Mouse (Mus musculus) stomach, embryonic 16.5 days (tissue): ENCODE measurements around the gene Plscr2. TPM values are rescaled to one million over a fixed set of nuclear protein-coding genes. Genes with fewer than 3 reads are reported as not detected.

Experiments used
- ATAC-seq: fragments of 200-750 bp; cut with Nextera tagmentation; 2 replicates; pipeline ENCODE4 v1.8.0; 2017; ENCODE audit warnings: moderate number of reproducible peaks, moderate TSS enrichment; ENCODE audit not compliant: insufficient read depth, low FRiP score
- H3K27ac ChIP-seq: fragments of 300-500 bp; sonication (generic); 2 replicates; pipeline ENCODE4 v1.5.1; 2014; ENCODE audit warnings: low read length
- H3K27me3 ChIP-seq: fragments of 300-500 bp; sonication (generic); 2 replicates; pipeline ENCODE4 v1.6.1; 2014; ENCODE audit warnings: low read length, control low read depth, mixed read lengths; ENCODE audit not compliant: control insufficient read depth, insufficient read depth
- H3K36me3 ChIP-seq: fragments of 300-500 bp; sonication (generic); 2 replicates; pipeline ENCODE4 v1.6.1; 2014; ENCODE audit warnings: low read length; ENCODE audit not compliant: control insufficient read depth, insufficient read depth
- H3K4me1 ChIP-seq: fragments of 300-500 bp; sonication (generic); 2 replicates; pipeline ENCODE4 v1.6.1; 2014; ENCODE audit warnings: low read length, control low read depth, mixed read lengths; ENCODE audit not compliant: control insufficient read depth, insufficient read depth
- H3K4me2 ChIP-seq: fragments of 300-500 bp; sonication (generic); 2 replicates; pipeline ENCODE4 v1.6.1; 2014; ENCODE audit warnings: low read depth, low read length, mixed read lengths
- H3K4me3 ChIP-seq: fragments of 300-500 bp; sonication (generic); replicated peaks from 2 replicates; pipeline ENCODE4 v1.5.1; 2014; ENCODE audit warnings: mild to moderate bottlenecking, low read length
- H3K9ac ChIP-seq: fragments of 300-500 bp; sonication (generic); 2 replicates; pipeline ENCODE4 v1.6.1; 2014; ENCODE audit warnings: low read length
- H3K9me3 ChIP-seq: fragments of 300-500 bp; sonication (generic); replicated peaks from 2 replicates; pipeline ENCODE4 v1.6.1; 2016; ENCODE audit warnings: low read length, control low read depth; ENCODE audit not compliant: control insufficient read depth
- WGBS: fragments of 180-500 bp; shearing (Covaris S2); extraction: QIAGEN DNeasy Blood & Tissue Kit; methylation state at CpG from one replicate; pipeline ENCODE4 v1.1.7; 2014; 5-methylcytosine and 5-hydroxymethylcytosine counted together
- polyA plus RNA-seq: library from polyadenylated mRNA; unstranded; fragments of >200 nt; fragmentation: Nextera tagmentation; extraction: Ambion mirVana; gene quantifications from 2 replicates; pipeline ENCODE4 v1.2.1, GENCODE M21; 2015

Gene Plscr2
- polyA plus RNA-seq, 1 experiment from 2014 or later: 1.9 TPM

DNA sequence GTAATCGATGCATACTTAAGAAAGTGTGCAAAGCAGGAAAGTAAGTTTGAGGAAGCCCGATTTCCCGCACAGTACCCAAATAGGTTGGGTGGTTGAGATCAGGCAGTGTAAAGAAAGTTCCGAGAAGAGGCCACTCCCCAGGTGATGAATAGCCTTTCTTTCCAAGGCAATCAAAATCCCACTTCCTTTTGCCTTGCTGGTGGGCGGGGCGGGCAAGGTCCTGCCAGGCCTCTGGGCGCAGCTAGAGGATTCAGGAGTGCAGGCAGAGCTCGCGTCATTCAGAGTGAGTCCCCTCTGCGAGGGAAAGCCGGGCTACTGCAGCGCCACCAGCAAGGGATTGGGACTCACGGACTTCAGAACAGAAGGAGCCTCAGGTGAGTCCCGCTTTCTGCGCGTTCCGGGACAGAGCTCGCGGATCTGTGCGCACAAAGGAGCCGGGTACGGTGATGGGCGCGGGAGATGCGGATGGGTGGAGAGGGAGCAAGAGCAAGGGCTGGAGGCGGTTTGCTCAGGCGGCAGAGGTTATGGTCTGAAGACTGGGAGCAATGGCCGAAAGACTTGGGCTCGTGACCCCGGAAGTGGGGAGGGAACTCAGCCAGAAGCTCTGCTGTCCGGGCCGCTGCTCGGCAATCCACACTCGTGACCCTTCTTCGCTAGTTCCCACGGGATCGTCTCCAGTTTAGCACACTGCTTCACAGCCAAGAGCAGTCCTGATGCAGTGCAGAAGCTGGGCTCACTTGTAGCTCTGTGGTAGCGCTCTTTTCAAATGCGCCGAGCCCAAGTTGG lies 25.2 kb upstream of the Plscr2 start:
- WGBS: under 1% methylated on average over 40 of the region's 40 CpGs
- Histone ChIP-seq H3K27ac (peak overlapping the region; percentile 96), H3K9me3 (no peaks in the 10 kb centered on the region), H3K36me3 (no peaks in the 10 kb centered on the region), H3K4me2 (peak overlapping the region; percentile 58), H3K27me3 (no peaks in the 10 kb centered on the region), H3K4me3 (peak overlapping the region; percentile 67), H3K9ac (peak overlapping the region; percentile 77), H3K4me1 (peaks cover 9% of the 10 kb centered on the region)
- ATAC-seq: peak; percentile 96

DNA sequence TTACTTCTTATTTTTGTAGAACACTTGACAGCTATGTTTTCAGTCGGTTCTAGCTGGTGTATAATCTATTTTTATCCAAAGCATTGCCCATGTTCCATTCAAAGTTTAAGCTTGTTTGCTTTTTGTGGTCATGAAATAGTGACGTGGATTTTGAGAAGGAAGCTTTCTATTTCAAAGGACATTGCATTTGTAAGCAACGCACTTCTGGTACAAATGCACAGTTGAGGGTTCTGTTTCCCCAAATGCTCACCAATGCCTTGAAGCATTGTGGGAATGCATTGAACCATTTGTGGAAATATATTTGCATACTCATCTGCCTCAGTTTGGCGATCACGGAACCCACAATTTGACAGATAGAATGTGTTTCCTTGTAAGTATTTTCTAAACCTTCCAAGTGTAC lies 22.7 kb upstream of the Plscr2 start:
- Histone ChIP-seq H3K4me2 (no peak overlapping the region), H3K4me1 (peaks cover 9% of the 10 kb centered on the region), H3K27me3 (no peaks in the 10 kb centered on the region), H3K9me3 (no peaks in the 10 kb centered on the region), H3K27ac (no peak overlapping the region), H3K9ac (no peak overlapping the region), H3K4me3 (no peak overlapping the region), H3K36me3 (no peaks in the 10 kb centered on the region)
- no peak for ATAC-seq
- 71% methylated on average over 5 of the region's 5 CpGs for WGBS

- Histone ChIP-seq H3K27ac (no peak overlapping the region), H3K27me3 (no peaks in the 10 kb centered on the region), H3K9ac (no peak overlapping the region), H3K4me2 (no peak overlapping the region), H3K36me3 (no peaks in the 10 kb centered on the region), H3K9me3 (no peaks in the 10 kb centered on the region), H3K4me3 (no peak overlapping the region), H3K4me1 (peaks cover 9% of the 10 kb centered on the region)
- 85% methylated on average over 10 of the region's 10 CpGs for WGBS
- ATAC-seq: no peak
Measured at GRCm38 (mm10) chr9:92253585-92254321, 21.6 kb upstream of the Plscr2 start.

DNA sequence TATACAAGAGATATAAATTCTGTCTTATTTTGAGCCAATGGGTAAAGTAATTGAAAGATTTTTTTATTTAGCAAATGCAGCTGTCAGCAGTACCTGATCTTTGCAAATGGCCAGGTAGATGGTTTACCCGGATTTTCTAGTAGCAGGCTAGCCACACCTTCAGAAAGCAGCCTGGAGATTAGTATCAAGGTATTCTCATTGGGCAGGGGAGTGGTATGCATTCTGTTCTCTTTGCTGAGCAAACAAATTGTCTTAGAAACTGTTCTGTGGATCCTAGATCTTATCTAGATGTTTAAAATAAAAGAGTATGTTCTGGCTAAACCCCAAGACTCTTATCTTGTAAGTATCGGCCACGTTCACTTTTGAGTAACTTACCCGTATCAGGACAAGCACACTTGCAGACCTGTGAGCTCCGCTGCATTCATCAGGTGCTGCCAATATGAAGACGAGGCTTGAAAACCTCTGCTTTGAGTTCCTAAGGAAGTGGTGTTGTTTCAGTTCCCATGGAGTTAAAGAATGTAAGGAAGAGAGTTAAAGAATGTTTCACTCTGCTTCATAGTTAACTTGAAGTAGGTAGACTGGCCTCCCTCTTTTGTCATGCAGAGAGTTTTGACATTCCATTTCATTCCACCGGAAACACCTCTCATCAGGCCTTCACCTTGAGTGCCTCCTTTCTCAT lies 14.8 kb upstream of the Plscr2 start:
- WGBS: 56% methylated on average over 7 of the region's 7 CpGs
- no peak overlapping the region for H3K4me2 ChIP-seq
- H3K27me3 ChIP-seq: no peaks in the 10 kb centered on the region
- no peaks in the 10 kb centered on the region for H3K36me3 ChIP-seq
- peak; percentile 66; the same call in 1 of the 2 replicates for ATAC-seq
- no peak overlapping the region for H3K9ac ChIP-seq
- H3K4me1 ChIP-seq: no peaks in the 10 kb centered on the region
- no peak overlapping the region for H3K4me3 ChIP-seq
- H3K27ac ChIP-seq: peak overlapping the region; percentile 50
- H3K9me3 ChIP-seq: no peaks in the 10 kb centered on the region

- ATAC-seq: no peak
- Histone ChIP-seq H3K4me1 (no peaks in the 10 kb centered on the region; the same call in 1 of the 2 replicates), H3K4me3 (no peak overlapping the region), H3K36me3 (0 out of 2 replicates have a peak, but pooled peaks cover 7% of the 10 kb centered on the region), H3K27me3 (no peaks in the 10 kb centered on the region), H3K9me3 (no peaks in the 10 kb centered on the region), H3K27ac (no peak overlapping the region), H3K4me2 (peak overlapping the region; percentile 8; the same call in 1 of the 2 replicates), H3K9ac (no peak overlapping the region)
- WGBS: 64% methylated on average over 4 of the region's 4 CpGs
Measured at GRCm38 (mm10) chr9:92265719-92266118, 9.7 kb upstream of the Plscr2 start.

- ATAC-seq: no peak
- H3K36me3 ChIP-seq: 0 out of 2 replicates have a peak, but pooled peaks cover 7% of the 10 kb centered on the region
- no peak overlapping the region for H3K27ac ChIP-seq
- no peak overlapping the region for H3K9ac ChIP-seq
- no peaks in the 10 kb centered on the region; the same call in 1 of the 2 replicates for H3K4me1 ChIP-seq
- no peak overlapping the region for H3K4me3 ChIP-seq
- no peak overlapping the region for H3K4me2 ChIP-seq
- WGBS: 48% methylated on average over 8 of the region's 8 CpGs
- no peaks in the 10 kb centered on the region for H3K27me3 ChIP-seq
- H3K9me3 ChIP-seq: no peaks in the 10 kb centered on the region
Measured at GRCm38 (mm10) chr9:92266558-92267171, 8.7 kb upstream of the Plscr2 start.

GRCm38 (mm10) chr9:92267732-92268131 lies 7.7 kb upstream of the Plscr2 start:
- ATAC-seq: peak; percentile 41; the same call in 1 of the 2 replicates

DNA sequence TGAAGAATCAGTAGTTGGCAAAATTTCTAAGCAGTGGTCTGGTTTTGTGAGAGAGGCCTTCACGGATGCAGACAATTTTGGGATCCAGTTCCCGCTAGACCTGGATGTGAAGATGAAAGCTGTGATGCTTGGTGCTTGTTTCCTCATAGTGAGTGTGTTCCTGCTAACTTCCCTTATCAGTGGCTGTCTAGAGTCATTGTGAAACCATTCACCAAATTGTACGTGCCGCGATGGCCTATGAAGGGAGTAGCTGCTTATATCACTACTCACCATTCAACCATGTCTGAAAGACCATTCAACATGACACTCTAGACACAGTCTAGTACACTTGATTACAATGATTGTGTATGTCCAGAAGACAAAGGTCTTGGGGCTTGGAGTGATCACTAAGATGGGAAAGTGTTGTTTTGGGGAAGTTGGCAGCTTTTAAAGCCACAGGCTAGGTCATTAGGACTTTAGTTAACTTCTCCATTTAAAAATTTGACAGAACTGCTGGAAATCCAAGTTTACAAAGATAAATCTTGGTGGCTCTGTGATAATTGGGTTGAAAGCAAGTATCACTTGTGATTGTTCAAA lies 5.5 kb upstream of the Plscr2 start:
- ATAC-seq: no peak
- H3K4me2 ChIP-seq: no peak overlapping the region
- no peak overlapping the region for H3K27ac ChIP-seq
- 86% methylated on average over 5 of the region's 5 CpGs for WGBS
- H3K4me3 ChIP-seq: no peak overlapping the region
- no peaks in the 10 kb centered on the region for H3K27me3 ChIP-seq
- H3K9me3 ChIP-seq: no peaks in the 10 kb centered on the region
- 0 out of 2 replicates have a peak, but pooled peaks cover 7% of the 10 kb centered on the region for H3K36me3 ChIP-seq
- no peak overlapping the region for H3K9ac ChIP-seq
- peaks cover 5% of the 10 kb centered on the region; the same call in 1 of the 2 replicates for H3K4me1 ChIP-seq

More at GRCm38 (mm10) chr9:92267732-92268131, 7.7 kb upstream of the Plscr2 start:
- H3K4me2 ChIP-seq: no peak overlapping the region
- H3K27ac ChIP-seq: no peak overlapping the region
- H3K9me3 ChIP-seq: no peaks in the 10 kb centered on the region
- 77% methylated on average over 1 of the region's 1 CpGs for WGBS
- H3K9ac ChIP-seq: no peak overlapping the region
- H3K27me3 ChIP-seq: no peaks in the 10 kb centered on the region
- H3K4me1 ChIP-seq: no peaks in the 10 kb centered on the region; the same call in 1 of the 2 replicates
- H3K36me3 ChIP-seq: 0 out of 2 replicates have a peak, but pooled peaks cover 7% of the 10 kb centered on the region
- no peak overlapping the region for H3K4me3 ChIP-seq
